Mouse (Mus musculus): Measurements from ENCODE around the gene Mindy1. TPM values are rescaled to one million over a fixed set of nuclear protein-coding genes. Genes with fewer than 3 reads are reported as not detected.
"Not testable (repeated sequence)": the region's sequence is repeated elsewhere in the genome, so short reads cannot be mapped to it uniquely, and the experiment has no call there.

Mindy1 gene
- polyA plus RNA-seq, 1 experiment from 2014 or later = 54.0 TPM

DNA sequence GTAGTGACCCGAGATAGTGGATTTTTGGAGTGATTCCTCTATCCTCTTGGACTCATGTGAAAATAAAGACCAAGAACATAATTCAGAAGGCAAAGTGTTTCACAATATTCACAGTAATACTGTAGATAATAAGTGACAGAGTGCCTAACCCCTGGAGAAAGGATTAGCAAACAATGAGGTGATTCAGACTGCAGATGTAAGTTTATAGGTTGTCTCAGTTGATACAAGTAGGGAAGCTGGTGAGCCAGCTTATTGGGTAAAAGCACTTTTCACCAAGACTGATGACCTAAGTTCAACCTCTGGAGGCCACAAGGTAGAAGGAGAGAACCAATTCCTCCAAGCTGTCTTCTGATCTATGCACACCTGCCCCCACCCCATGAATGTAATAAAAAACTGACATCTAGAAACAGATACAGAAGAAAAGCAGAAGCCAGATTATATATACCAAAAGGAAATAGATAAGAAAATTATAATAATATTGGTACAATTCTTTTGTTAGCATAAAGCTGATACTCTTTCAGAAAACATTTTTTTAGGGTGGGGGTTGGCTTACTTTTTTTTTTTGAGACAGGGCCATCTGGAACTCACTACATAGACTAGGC, 47.8 kb downstream of the Mindy1 start:
- Histone ChIP-seq H3K9ac (no peak overlapping the region), H3K27me3 (no peaks in the 10 kb centered on the region), H3K4me3 (replicated peaks) (no peak overlapping the region), H3K27ac (replicated peaks) (no peak overlapping the region), H3K4me1 (no peaks in the 10 kb centered on the region), H3K36me3 (peaks cover 91% of the 10 kb centered on the region), H3K4me2 (replicated peaks) (no peak overlapping the region), H3K9me3 (replicated peaks) (no peaks in the 10 kb centered on the region)
- 87% methylated on average over 1 of the region's 1 CpGs for WGBS
- no peak for ATAC-seq (ENCODE audit: insufficient number of reproducible peaks, low FRiP score, low TSS enrichment, low read depth)

GRCm38 (mm10) chr3:95331528-95331927, 50.4 kb downstream of the Mindy1 start:
- WGBS = 60% methylated on average over 1 of the region's 1 CpGs
- Histone ChIP-seq H3K27ac (replicated peaks) (no peak overlapping the region), H3K9ac (no peak overlapping the region), H3K4me1 (no peaks in the 10 kb centered on the region), H3K9me3 (replicated peaks) (no peaks in the 10 kb centered on the region), H3K36me3 (peaks cover 87% of the 10 kb centered on the region), H3K4me2 (replicated peaks) (no peak overlapping the region), H3K27me3 (no peaks in the 10 kb centered on the region), H3K4me3 (replicated peaks) (no peak overlapping the region)
- ATAC-seq (ENCODE audit: insufficient number of reproducible peaks, low FRiP score, low TSS enrichment, low read depth) = no peak

DNA sequence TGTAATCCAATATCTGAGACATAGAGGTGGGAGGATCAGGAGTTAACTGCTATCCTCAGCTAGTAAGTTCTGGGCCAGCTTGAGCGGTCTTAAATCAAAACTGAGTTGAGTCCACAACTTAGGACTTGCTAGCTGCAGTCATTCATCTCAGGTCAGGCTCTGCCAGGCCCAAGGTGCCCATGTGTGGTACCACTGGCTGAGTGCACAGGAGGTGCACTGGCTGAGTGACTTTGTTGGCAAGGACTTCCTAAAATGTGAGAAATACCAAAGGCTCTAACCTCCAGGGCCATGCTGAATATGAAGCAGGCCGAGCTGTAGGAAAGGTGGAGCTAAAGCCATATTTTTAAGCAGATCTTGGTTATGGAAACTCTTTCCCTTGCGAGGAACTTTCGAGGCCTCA, 56.2 kb downstream of the Mindy1 start:
- H3K27ac ChIP-seq (replicated peaks) = no peak overlapping the region
- no peak overlapping the region for H3K4me3 ChIP-seq (replicated peaks)
- H3K27me3 ChIP-seq = no peaks in the 10 kb centered on the region
- no peaks in the 10 kb centered on the region for H3K4me1 ChIP-seq
- no peak overlapping the region for H3K4me2 ChIP-seq (replicated peaks)
- no peak for ATAC-seq (ENCODE audit: insufficient number of reproducible peaks, low FRiP score, low TSS enrichment, low read depth)
- peaks cover 96% of the 10 kb centered on the region for H3K36me3 ChIP-seq
- H3K9me3 ChIP-seq (replicated peaks) = no peaks in the 10 kb centered on the region
- H3K9ac ChIP-seq = no peak overlapping the region
- 94% methylated on average over 4 of the region's 4 CpGs for WGBS

GRCm38 (mm10) chr3:95338251-95338650, 57.1 kb downstream of the Mindy1 start:
- ATAC-seq (ENCODE audit: insufficient number of reproducible peaks, low FRiP score, low TSS enrichment, low read depth) = no peak
- no peaks in the 10 kb centered on the region for H3K9me3 ChIP-seq (replicated peaks)
- no peaks in the 10 kb centered on the region for H3K27me3 ChIP-seq
- H3K4me1 ChIP-seq = no peaks in the 10 kb centered on the region
- H3K36me3 ChIP-seq = peaks cover 96% of the 10 kb centered on the region
- 92% methylated on average over 4 of the region's 4 CpGs for WGBS
- no peak overlapping the region for H3K27ac ChIP-seq (replicated peaks)
- H3K9ac ChIP-seq = no peak overlapping the region
- H3K4me2 ChIP-seq (replicated peaks) = no peak overlapping the region
- H3K4me3 ChIP-seq (replicated peaks) = no peak overlapping the region

DNA sequence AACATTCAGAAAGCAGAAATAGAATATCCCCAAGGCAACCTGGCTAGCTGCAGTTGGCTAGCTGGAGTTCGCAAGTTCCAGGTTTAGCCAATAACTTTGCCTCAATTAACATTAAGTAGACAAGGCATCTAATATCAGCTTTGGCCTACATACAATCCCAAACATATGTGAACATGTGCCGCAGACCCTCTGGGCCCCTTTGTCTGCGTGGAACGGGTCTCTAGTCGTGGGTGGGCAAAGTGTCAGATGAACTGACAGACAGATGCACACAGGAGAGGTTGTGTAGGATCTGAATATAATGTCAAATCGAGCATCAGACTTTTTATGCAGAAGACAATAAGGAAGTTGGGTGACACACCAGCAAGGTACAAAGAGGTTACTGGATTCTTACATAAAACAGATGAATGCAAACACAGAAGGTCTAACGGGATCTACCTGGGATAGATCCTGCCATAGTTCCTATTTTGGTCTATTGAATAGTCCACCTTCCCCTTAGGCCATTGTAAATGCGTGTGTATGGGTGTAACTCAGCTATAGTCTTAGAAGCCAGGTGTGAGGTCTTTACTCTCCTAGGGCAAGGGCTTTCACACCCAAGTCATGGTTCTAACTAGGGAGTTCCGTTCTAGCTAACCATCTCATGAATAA, 62.3 kb downstream of the Mindy1 start:
- peaks cover 90% of the 10 kb centered on the region for H3K36me3 ChIP-seq
- 88% methylated on average over 9 of the region's 9 CpGs for WGBS
- H3K4me1 ChIP-seq; H3K4me2 ChIP-seq (replicated peaks); H3K4me3 ChIP-seq (replicated peaks); ATAC-seq (ENCODE audit: insufficient number of reproducible peaks, low FRiP score, low TSS enrichment, low read depth); H3K27me3 ChIP-seq; H3K27ac ChIP-seq (replicated peaks); H3K9ac ChIP-seq; H3K9me3 ChIP-seq (replicated peaks): not testable (repeated sequence)

Other genes with a start within 250 kb of the Mindy1 start
- 265 and 267 TPM in 2 replicates for gene Psmd4, start 238.7 kb upstream of the Mindy1 start, polyA plus RNA-seq (2015; fragmentation: Nextera tagmentation; extraction: Ambion mirVana)
- 22.3 and 23.0 TPM in 2 replicates for gene Pip5k1a, start 174.4 kb upstream of the Mindy1 start, polyA plus RNA-seq (2015; fragmentation: Nextera tagmentation; extraction: Ambion mirVana)
- 142 and 162 TPM in 2 replicates for gene Vps72, start 170.3 kb upstream of the Mindy1 start, polyA plus RNA-seq (2015; fragmentation: Nextera tagmentation; extraction: Ambion mirVana)
- 1.7 and 3.8 TPM in 2 replicates for gene Tmod4, start 156.9 kb upstream of the Mindy1 start, polyA plus RNA-seq (2015; fragmentation: Nextera tagmentation; extraction: Ambion mirVana)
- 73.0 and 79.5 TPM in 2 replicates for gene Scnm1, start 147.3 kb upstream of the Mindy1 start, polyA plus RNA-seq (2015; fragmentation: Nextera tagmentation; extraction: Ambion mirVana)
- 16.9 and 17.4 TPM in 2 replicates for gene Lysmd1, start 147.3 kb upstream of the Mindy1 start, polyA plus RNA-seq (2015; fragmentation: Nextera tagmentation; extraction: Ambion mirVana)
- gene Tnfaip8l2, start 139.0 kb upstream of the Mindy1 start, polyA plus RNA-seq (2015; fragmentation: Nextera tagmentation; extraction: Ambion mirVana) = 6.6 and 7.6 TPM in 2 replicates
- gene Sema6c, start 120.9 kb upstream of the Mindy1 start, polyA plus RNA-seq (2015; fragmentation: Nextera tagmentation; extraction: Ambion mirVana) = 13.1 and 15.6 TPM in 2 replicates
- gene Gabpb2, start 63.4 kb upstream of the Mindy1 start, polyA plus RNA-seq (2015; fragmentation: Nextera tagmentation; extraction: Ambion mirVana) = 8.9 and 9.8 TPM in 2 replicates
- 121 and 123 TPM in 2 replicates for gene Cdc42se1, start 52.6 kb upstream of the Mindy1 start, polyA plus RNA-seq (2015; fragmentation: Nextera tagmentation; extraction: Ambion mirVana)
- 18.4 and 19.2 TPM in 2 replicates for gene Mllt11, start 49.2 kb upstream of the Mindy1 start, polyA plus RNA-seq (2015; fragmentation: Nextera tagmentation; extraction: Ambion mirVana)
- 0.54 and 0.80 TPM in 2 replicates for gene Gm128, start 39.7 kb upstream of the Mindy1 start, polyA plus RNA-seq (2015; fragmentation: Nextera tagmentation; extraction: Ambion mirVana)
- 10.3 and 10.7 TPM in 2 replicates for gene Bnipl, start 30.2 kb upstream of the Mindy1 start, polyA plus RNA-seq (2015; fragmentation: Nextera tagmentation; extraction: Ambion mirVana)
- 26.0 and 26.5 TPM in 2 replicates for gene Prune1, start 731 bp downstream of the Mindy1 start, polyA plus RNA-seq (2015; fragmentation: Nextera tagmentation; extraction: Ambion mirVana)
- gene Anxa9, start 25.8 kb downstream of the Mindy1 start, polyA plus RNA-seq (2015; fragmentation: Nextera tagmentation; extraction: Ambion mirVana) = 8.8 and 11.6 TPM in 2 replicates
- 146 and 153 TPM in 2 replicates for gene Cers2, start 33.4 kb downstream of the Mindy1 start, polyA plus RNA-seq (2015; fragmentation: Nextera tagmentation; extraction: Ambion mirVana)
- gene Setdb1, start 75.9 kb downstream of the Mindy1 start, polyA plus RNA-seq (2015; fragmentation: Nextera tagmentation; extraction: Ambion mirVana) = 38.3 and 39.4 TPM in 2 replicates
- 0.24 TPM in 1 of 2 replicates, not detected in the other for gene 4930558C23Rik, start 121.5 kb downstream of the Mindy1 start, polyA plus RNA-seq (2015; fragmentation: Nextera tagmentation; extraction: Ambion mirVana)
- gene Arnt, start 153.0 kb downstream of the Mindy1 start, polyA plus RNA-seq (2015; fragmentation: Nextera tagmentation; extraction: Ambion mirVana) = 49.9 and 50.2 TPM in 2 replicates
- 122 and 138 TPM in 2 replicates for gene Ctsk, start 217.9 kb downstream of the Mindy1 start, polyA plus RNA-seq (2015; fragmentation: Nextera tagmentation; extraction: Ambion mirVana)
- gene Ctss, start 245.4 kb downstream of the Mindy1 start, polyA plus RNA-seq (2015; fragmentation: Nextera tagmentation; extraction: Ambion mirVana) = 22.1 and 22.2 TPM in 2 replicates